Mouse (Mus musculus) embryonic facial prominence, embryonic 11.5 days (tissue): ENCODE results near the gene Fhod1. TPM values are rescaled to one million over a fixed set of nuclear protein-coding genes. Genes with fewer than 3 reads are reported as not detected.

Source experiments
- ATAC-seq: fragments of 200-750 bp; cut with Nextera tagmentation; replicated peaks from 2 replicates; pipeline ENCODE4 v1.8.0; 2017; ENCODE audit warnings: low read depth; ENCODE audit not compliant: insufficient number of reproducible peaks, low FRiP score, low TSS enrichment
- DNase-seq: peaks from one replicate; pipeline ENCODE4 v3.0.0-alpha.2; 2015; ENCODE audit warnings: low spot score
- H3K27ac ChIP-seq: fragments of 300-500 bp; sonication (generic); replicated peaks from 2 replicates; pipeline ENCODE4 v1.5.1; 2014; ENCODE audit warnings: mild to moderate bottlenecking, low read depth, low read length, control low read depth
- H3K27me3 ChIP-seq: fragments of 300-500 bp; sonication (generic); 2 replicates; pipeline ENCODE4 v1.6.1; 2014; ENCODE audit warnings: mild to moderate bottlenecking, low read length, moderate library complexity, mixed read lengths; ENCODE audit not compliant: control insufficient read depth, insufficient read depth
- H3K36me3 ChIP-seq: fragments of 300-500 bp; sonication (generic); replicated peaks from 2 replicates; pipeline ENCODE4 v1.6.1; 2014; ENCODE audit warnings: low read depth, mild to moderate bottlenecking, low read length, moderate library complexity, mixed read lengths; ENCODE audit not compliant: control insufficient read depth, insufficient read depth
- H3K4me1 ChIP-seq: fragments of 300-500 bp; sonication (generic); 2 replicates; pipeline ENCODE4 v1.6.1; 2014; ENCODE audit warnings: low read length, mixed read lengths; ENCODE audit not compliant: control insufficient read depth, insufficient read depth
- H3K4me2 ChIP-seq: fragments of 300-500 bp; sonication (generic); 2 replicates; pipeline ENCODE4 v1.6.1; 2014; ENCODE audit warnings: low read depth, mild to moderate bottlenecking, control low read depth, low read length, moderate library complexity
- H3K4me3 ChIP-seq: fragments of 300-500 bp; sonication (generic); 2 replicates; pipeline ENCODE4 v1.5.1; 2014; ENCODE audit warnings: low read depth, low read length, control low read depth
- H3K9ac ChIP-seq: fragments of 300-500 bp; sonication (generic); replicated peaks from 2 replicates; pipeline ENCODE4 v1.6.1; 2014; ENCODE audit warnings: mild to moderate bottlenecking, control low read depth, low read length
- H3K9me3 ChIP-seq: fragments of 300-500 bp; sonication (generic); replicated peaks from 2 replicates; pipeline ENCODE4 v1.6.1; 2016; ENCODE audit warnings: mild to moderate bottlenecking, low read length, inconsistent platforms, mixed read lengths; ENCODE audit not compliant: control insufficient read depth
- WGBS: fragments of 180-500 bp; shearing (Covaris S2); extraction: QIAGEN DNeasy Blood & Tissue Kit; methylation state at CpG from one replicate; pipeline ENCODE4 v1.1.7; 2014; 5-methylcytosine and 5-hydroxymethylcytosine counted together
- polyA plus RNA-seq: library from polyadenylated mRNA; unstranded; fragments of >200 nt; fragmentation: Nextera tagmentation; extraction: Ambion mirVana; gene quantifications from 2 replicates; pipeline ENCODE4 v1.2.1, GENCODE M21; 2014

The Fhod1 gene
- polyA plus RNA-seq, 1 experiment from 2014 or later: 2.6 TPM

- no peak for DNase-seq
- WGBS: 65% methylated on average over 2 of the region's 2 CpGs
- Histone ChIP-seq H3K9ac (no peak overlapping the region), H3K36me3 (peaks cover 21% of the 10 kb centered on the region), H3K27ac (no peak overlapping the region), H3K4me1 (no peaks in the 10 kb centered on the region), H3K9me3 (no peaks in the 10 kb centered on the region), H3K4me3 (no peak overlapping the region), H3K4me2 (no peak overlapping the region), H3K27me3 (no peaks in the 10 kb centered on the region)
- no peak for ATAC-seq
Measured at GRCm38 (mm10) chr8:105332523-105332922, 15.2 kb downstream of the Fhod1 start.

GRCm38 (mm10) chr8:105331931-105332330 is 15.8 kb downstream of the Fhod1 start:
- H3K27ac ChIP-seq: no peak overlapping the region
- no peak for ATAC-seq
- no peak for DNase-seq
- H3K9me3 ChIP-seq: no peaks in the 10 kb centered on the region
- WGBS: 91% methylated on average over 9 of the region's 9 CpGs
- H3K4me1 ChIP-seq: no peaks in the 10 kb centered on the region
- H3K9ac ChIP-seq: no peak overlapping the region
- peaks cover 21% of the 10 kb centered on the region for H3K36me3 ChIP-seq
- no peak overlapping the region for H3K4me2 ChIP-seq
- no peak overlapping the region for H3K4me3 ChIP-seq
- H3K27me3 ChIP-seq: no peaks in the 10 kb centered on the region

- H3K4me3 ChIP-seq: no peak overlapping the region
- no peak overlapping the region for H3K9ac ChIP-seq
- H3K9me3 ChIP-seq: no peaks in the 10 kb centered on the region
- H3K27me3 ChIP-seq: no peaks in the 10 kb centered on the region
- WGBS: 94% methylated on average over 22 of the region's 22 CpGs
- peaks cover 20% of the 10 kb centered on the region for H3K36me3 ChIP-seq
- no peak overlapping the region for H3K27ac ChIP-seq
- ATAC-seq: no peak
- no peak for DNase-seq
- no peaks in the 10 kb centered on the region for H3K4me1 ChIP-seq
- no peak overlapping the region for H3K4me2 ChIP-seq
Measured at GRCm38 (mm10) chr8:105331469-105331868, 16.3 kb downstream of the Fhod1 start.

GRCm38 (mm10) chr8:105330325-105330724 is 17.4 kb downstream of the Fhod1 start:
- Histone ChIP-seq H3K27ac (no peak overlapping the region), H3K4me1 (peaks cover 1% of the 10 kb centered on the region; the same call in 1 of the 2 replicates), H3K9me3 (no peaks in the 10 kb centered on the region), H3K27me3 (no peaks in the 10 kb centered on the region), H3K4me2 (no peak overlapping the region), H3K9ac (no peak overlapping the region), H3K36me3 (peaks cover 18% of the 10 kb centered on the region), H3K4me3 (no peak overlapping the region)
- DNase-seq (no peak), ATAC-seq (no peak)
- WGBS: 90% methylated on average over 12 of the region's 12 CpGs

- Histone ChIP-seq H3K9me3 (no peaks in the 10 kb centered on the region), H3K36me3 (peaks cover 18% of the 10 kb centered on the region), H3K9ac (peak overlapping the region; percentile 78), H3K4me3 (peak overlapping the region; percentile 70), H3K27me3 (no peaks in the 10 kb centered on the region), H3K4me2 (peak overlapping the region; percentile 84), H3K4me1 (peaks cover 2% of the 10 kb centered on the region; the same call in 1 of the 2 replicates), H3K27ac (no peak overlapping the region)
- no peak for DNase-seq
- no peak for ATAC-seq
- WGBS: 43% methylated on average over 6 of the region's 6 CpGs
Measured at GRCm38 (mm10) chr8:105326968-105327367, 20.8 kb downstream of the Fhod1 start.

GRCm38 (mm10) chr8:105326141-105326672 is 21.5 kb downstream of the Fhod1 start, which contains the start of the genes Lrrc29 and Tmem208:
TSS of gene Lrrc29 (minus strand) at chr8:105326278.
TSS of gene Tmem208 (plus strand) at chr8:105326354.
- peak within 1 kb of the TSS; percentile 52 for H3K27ac ChIP-seq
- peaks cover 15% of the 10 kb centered on the region for H3K36me3 ChIP-seq
- peaks cover 2% of the 10 kb centered on the region; the same call in 1 of the 2 replicates for H3K4me1 ChIP-seq
- peak within 1 kb of the TSS; percentile 78 for H3K9ac ChIP-seq
- no peaks in the 10 kb centered on the region for H3K27me3 ChIP-seq
- DNase-seq (peak; percentile 97), ATAC-seq (peak; percentile 90)
- H3K9me3 ChIP-seq: no peaks in the 10 kb centered on the region
- peak within 1 kb of the TSS; percentile 70 for H3K4me3 ChIP-seq
- WGBS: 0% methylated on average over 36 of the region's 36 CpGs
- H3K4me2 ChIP-seq: peak within 1 kb of the TSS; percentile 84

- peak overlapping the region; percentile 78 for H3K9ac ChIP-seq
- H3K9me3 ChIP-seq: no peaks in the 10 kb centered on the region
- H3K27ac ChIP-seq: peak overlapping the region; percentile 22; the same call in 1 of the 2 replicates
- DNase-seq: no peak
- WGBS: under 1% methylated on average over 12 of the region's 12 CpGs
- ATAC-seq: peak; percentile 73
- H3K4me1 ChIP-seq: peaks cover 2% of the 10 kb centered on the region; the same call in 1 of the 2 replicates
- no peaks in the 10 kb centered on the region for H3K27me3 ChIP-seq
- H3K36me3 ChIP-seq: peaks cover 12% of the 10 kb centered on the region
- H3K4me2 ChIP-seq: peak overlapping the region; percentile 78
- peak overlapping the region; percentile 70 for H3K4me3 ChIP-seq
Measured at GRCm38 (mm10) chr8:105325641-105326093, 22.1 kb downstream of the Fhod1 start.

- 94% methylated on average over 4 of the region's 4 CpGs for WGBS
- DNase-seq (no peak), ATAC-seq (no peak)
- Histone ChIP-seq H3K36me3 (no peaks in the 10 kb centered on the region), H3K4me2 (no peak overlapping the region), H3K27me3 (no peaks in the 10 kb centered on the region), H3K4me3 (no peak overlapping the region), H3K27ac (no peak overlapping the region), H3K4me1 (peaks cover 2% of the 10 kb centered on the region; the same call in 1 of the 2 replicates), H3K9ac (no peak overlapping the region), H3K9me3 (no peaks in the 10 kb centered on the region)
Measured at GRCm38 (mm10) chr8:105323183-105323582, 24.6 kb downstream of the Fhod1 start.
